Mouse (Mus musculus) liver, embryonic 12.5 days (tissue): ENCODE data around the gene Dcdc2c. TPM values are rescaled to one million over a fixed set of nuclear protein-coding genes. Genes with fewer than 3 reads are reported as not detected.

Source experiments
- ATAC-seq: fragments of 200-750 bp; cut with Nextera tagmentation; 2 replicates; pipeline ENCODE4 v1.8.0; 2017; ENCODE audit warnings: moderate number of reproducible peaks, mild to moderate bottlenecking, moderate library complexity
- H3K27ac ChIP-seq: fragments of 300-500 bp; sonication (generic); 2 replicates; pipeline ENCODE4 v1.5.1; 2016; ENCODE audit warnings: mild to moderate bottlenecking
- H3K27me3 ChIP-seq: fragments of 300-500 bp; sonication (generic); replicated peaks from 2 replicates; pipeline ENCODE4 v1.6.1; 2016; ENCODE audit warnings: mild to moderate bottlenecking, moderate library complexity
- H3K36me3 ChIP-seq: fragments of 300-500 bp; sonication (generic); 2 replicates; pipeline ENCODE4 v1.6.1; 2016; ENCODE audit warnings: mild to moderate bottlenecking, moderate library complexity
- H3K4me1 ChIP-seq: fragments of 300-500 bp; sonication (generic); 2 replicates; pipeline ENCODE4 v1.6.1; 2016
- H3K4me2 ChIP-seq: fragments of 300-500 bp; sonication (generic); 2 replicates; pipeline ENCODE4 v1.6.1; 2016; ENCODE audit warnings: mild to moderate bottlenecking, moderate library complexity
- H3K4me3 ChIP-seq: fragments of 300-500 bp; sonication (generic); 2 replicates; pipeline ENCODE4 v1.5.1; 2016; ENCODE audit warnings: mild to moderate bottlenecking, moderate library complexity
- H3K9ac ChIP-seq: fragments of 300-500 bp; sonication (generic); 2 replicates; pipeline ENCODE4 v1.6.1; 2016; ENCODE audit warnings: mild to moderate bottlenecking, moderate library complexity
- H3K9me3 ChIP-seq: fragments of 300-500 bp; sonication (generic); replicated peaks from 2 replicates; pipeline ENCODE4 v1.6.1; 2016; ENCODE audit warnings: mild to moderate bottlenecking, moderate library complexity
- WGBS: fragments of 180-500 bp; shearing (Covaris S2); methylation state at CpG from one replicate; pipeline ENCODE4 v1.1.7; 2016; ENCODE audit not compliant: insufficient replicate concordance; 5-methylcytosine and 5-hydroxymethylcytosine counted together
- polyA plus RNA-seq: library from polyadenylated mRNA; unstranded; fragments of >200 nt; fragmentation: Nextera tagmentation; extraction: Ambion mirVana; gene quantifications from 2 replicates; pipeline ENCODE4 v1.2.1, GENCODE M21; 2016

The Dcdc2c gene
- polyA plus RNA-seq, 1 experiment from 2014 or later: not detected

- Histone ChIP-seq H3K4me1 (no peaks in the 10 kb centered on the region), H3K27me3 (no peaks in the 10 kb centered on the region), H3K4me2 (no peak overlapping the region), H3K9me3 (no peaks in the 10 kb centered on the region), H3K36me3 (no peaks in the 10 kb centered on the region), H3K9ac (no peak overlapping the region), H3K4me3 (no peak overlapping the region), H3K27ac (no peak overlapping the region)
- 74% methylated on average over 3 of the region's 3 CpGs for WGBS
- ATAC-seq: no peak
These were observed 119.5 kb downstream of the Dcdc2c start for GRCm38 (mm10) chr12:28432729-28433067.

GRCm38 (mm10) chr12:28431832-28432728 is 120.1 kb downstream of the Dcdc2c start:
- no peak overlapping the region for H3K4me3 ChIP-seq
- WGBS: 14% methylated on average over 19 of the region's 19 CpGs
- H3K4me1 ChIP-seq: no peaks in the 10 kb centered on the region
- no peak overlapping the region for H3K9ac ChIP-seq
- H3K36me3 ChIP-seq: no peaks in the 10 kb centered on the region
- no peaks in the 10 kb centered on the region for H3K9me3 ChIP-seq
- H3K4me2 ChIP-seq: no peak overlapping the region
- no peak overlapping the region for H3K27ac ChIP-seq
- no peaks in the 10 kb centered on the region for H3K27me3 ChIP-seq
- ATAC-seq: no peak

- no peak overlapping the region for H3K4me3 ChIP-seq
- no peak overlapping the region for H3K9ac ChIP-seq
- H3K27me3 ChIP-seq: no peaks in the 10 kb centered on the region
- H3K4me1 ChIP-seq: no peaks in the 10 kb centered on the region
- H3K27ac ChIP-seq: no peak overlapping the region
- no peak overlapping the region for H3K4me2 ChIP-seq
- no peak for ATAC-seq
- no peaks in the 10 kb centered on the region for H3K9me3 ChIP-seq
- WGBS: 76% methylated on average over 5 of the region's 5 CpGs
- no peaks in the 10 kb centered on the region for H3K36me3 ChIP-seq
These were observed 122.3 kb downstream of the Dcdc2c start for GRCm38 (mm10) chr12:28429856-28430255.

GRCm38 (mm10) chr12:28416957-28417356 is 135.2 kb downstream of the Dcdc2c start:
- no peaks in the 10 kb centered on the region for H3K27me3 ChIP-seq
- WGBS: 66% methylated on average over 4 of the region's 4 CpGs
- ATAC-seq: no peak
- no peak overlapping the region for H3K4me3 ChIP-seq
- no peak overlapping the region for H3K27ac ChIP-seq
- H3K36me3 ChIP-seq: no peaks in the 10 kb centered on the region
- no peak overlapping the region for H3K9ac ChIP-seq
- no peaks in the 10 kb centered on the region for H3K9me3 ChIP-seq
- H3K4me2 ChIP-seq: no peak overlapping the region
- H3K4me1 ChIP-seq: no peaks in the 10 kb centered on the region

- H3K36me3 ChIP-seq: no peaks in the 10 kb centered on the region
- H3K4me3 ChIP-seq: no peak overlapping the region
- H3K9me3 ChIP-seq: 0 out of 2 replicates have a peak, but pooled peaks cover 6% of the 10 kb centered on the region
- no peaks in the 10 kb centered on the region for H3K27me3 ChIP-seq
- H3K4me1 ChIP-seq: no peaks in the 10 kb centered on the region
- H3K4me2 ChIP-seq: no peak overlapping the region
- H3K27ac ChIP-seq: no peak overlapping the region
- 76% methylated on average over 10 of the region's 10 CpGs for WGBS
- ATAC-seq: no peak
- H3K9ac ChIP-seq: no peak overlapping the region
These were observed 144.4 kb downstream of the Dcdc2c start for GRCm38 (mm10) chr12:28407656-28408405.

- ATAC-seq: no peak
- WGBS: 70% methylated on average over 4 of the region's 4 CpGs
These were observed 149.9 kb downstream of the Dcdc2c start for GRCm38 (mm10) chr12:28402256-28402655.

GRCm38 (mm10) chr12:28401372-28401771 is 150.8 kb downstream of the Dcdc2c start:
- H3K9me3 ChIP-seq: no peaks in the 10 kb centered on the region
- WGBS: 51% methylated on average over 5 of the region's 5 CpGs
- no peaks in the 10 kb centered on the region for H3K27me3 ChIP-seq
- no peaks in the 10 kb centered on the region for H3K4me1 ChIP-seq
- H3K4me2 ChIP-seq: no peak overlapping the region
- ATAC-seq: no peak
- no peak overlapping the region for H3K9ac ChIP-seq
- no peak overlapping the region for H3K4me3 ChIP-seq
- no peaks in the 10 kb centered on the region for H3K36me3 ChIP-seq
- H3K27ac ChIP-seq: no peak overlapping the region

More at GRCm38 (mm10) chr12:28402256-28402655, 149.9 kb downstream of the Dcdc2c start:
- Histone ChIP-seq H3K9ac (no peak overlapping the region), H3K4me2 (no peak overlapping the region), H3K9me3 (no peaks in the 10 kb centered on the region), H3K27me3 (no peaks in the 10 kb centered on the region), H3K27ac (no peak overlapping the region), H3K36me3 (no peaks in the 10 kb centered on the region), H3K4me3 (no peak overlapping the region), H3K4me1 (no peaks in the 10 kb centered on the region)

GRCm38 (mm10) chr12:28392129-28392528 is 160.1 kb downstream of the Dcdc2c start:
- ATAC-seq: no peak
- no peak overlapping the region for H3K4me3 ChIP-seq
- no peak overlapping the region for H3K4me2 ChIP-seq
- H3K4me1 ChIP-seq: no peaks in the 10 kb centered on the region
- H3K9me3 ChIP-seq: no peaks in the 10 kb centered on the region
- no peaks in the 10 kb centered on the region for H3K27me3 ChIP-seq
- WGBS: 74% methylated on average over 6 of the region's 6 CpGs
- no peak overlapping the region for H3K9ac ChIP-seq
- H3K27ac ChIP-seq: no peak overlapping the region
- H3K36me3 ChIP-seq: no peaks in the 10 kb centered on the region

Other genes starting within 250 kb of the Dcdc2c start
- gene Allc, start 30.1 kb upstream of the Dcdc2c start, polyA plus RNA-seq: not detected in 2 replicates
- gene Colec11, start 71.0 kb upstream of the Dcdc2c start, polyA plus RNA-seq: 17.3 and 18.0 TPM in 2 replicates
- gene Rps7, start 83.6 kb upstream of the Dcdc2c start, polyA plus RNA-seq: 751 and 752 TPM in 2 replicates
- 17.9 and 19.2 TPM in 2 replicates for gene Rnaseh1, start 97.2 kb upstream of the Dcdc2c start, polyA plus RNA-seq
- 53.8 and 55.4 TPM in 2 replicates for gene Adi1, start 122.8 kb upstream of the Dcdc2c start, polyA plus RNA-seq
- gene Trappc12, start 198.1 kb upstream of the Dcdc2c start, polyA plus RNA-seq: 28.5 and 30.5 TPM in 2 replicates
- gene Eipr1, start 199.4 kb upstream of the Dcdc2c start, polyA plus RNA-seq: 34.7 and 36.0 TPM in 2 replicates